Mouse (Mus musculus) frontal cortex, adult (tissue): ENCODE measurements around the gene 2310061I04Rik.

Experiments used
- ATAC-seq: cut with Nextera tagmentation; 2 replicates; pipeline ENCODE4 v1.9.2; 2017; ENCODE audit warnings: mild to moderate bottlenecking, moderate library complexity, mixed read lengths; ENCODE audit not compliant: low TSS enrichment

2310061I04Rik gene

GRCm38 (mm10) chr17:35896781-35897643 lies at the start of gene 2310061I04Rik:
TSS of gene 2310061I04Rik (minus strand) at chr17:35897431.
- ATAC-seq, result peak; percentile 88

- ATAC-seq, result no peak
These were observed 42.7 kb upstream of the 2310061I04Rik start for GRCm38 (mm10) chr17:35939941-35940340.

DNA sequence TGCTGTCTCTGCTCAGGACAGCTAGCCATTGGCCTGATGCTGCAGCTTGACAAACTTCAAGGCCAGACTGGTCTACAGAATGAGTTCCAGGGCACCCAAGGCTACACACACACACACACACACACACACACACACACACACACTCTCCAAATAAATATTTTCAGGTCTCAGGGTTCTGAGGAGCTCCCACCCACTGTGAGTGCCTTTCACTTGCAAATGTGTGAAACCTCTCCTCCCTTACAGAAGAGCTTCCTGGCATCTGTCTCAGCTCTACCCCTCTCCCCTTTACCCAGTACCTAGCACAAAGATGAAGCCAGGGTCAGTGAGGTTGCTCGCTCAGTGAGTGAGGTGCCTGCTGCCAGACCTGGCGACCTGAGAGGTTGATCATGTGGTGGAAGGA lies 41.9 kb upstream of the 2310061I04Rik start:
- ATAC-seq, result no peak

DNA sequence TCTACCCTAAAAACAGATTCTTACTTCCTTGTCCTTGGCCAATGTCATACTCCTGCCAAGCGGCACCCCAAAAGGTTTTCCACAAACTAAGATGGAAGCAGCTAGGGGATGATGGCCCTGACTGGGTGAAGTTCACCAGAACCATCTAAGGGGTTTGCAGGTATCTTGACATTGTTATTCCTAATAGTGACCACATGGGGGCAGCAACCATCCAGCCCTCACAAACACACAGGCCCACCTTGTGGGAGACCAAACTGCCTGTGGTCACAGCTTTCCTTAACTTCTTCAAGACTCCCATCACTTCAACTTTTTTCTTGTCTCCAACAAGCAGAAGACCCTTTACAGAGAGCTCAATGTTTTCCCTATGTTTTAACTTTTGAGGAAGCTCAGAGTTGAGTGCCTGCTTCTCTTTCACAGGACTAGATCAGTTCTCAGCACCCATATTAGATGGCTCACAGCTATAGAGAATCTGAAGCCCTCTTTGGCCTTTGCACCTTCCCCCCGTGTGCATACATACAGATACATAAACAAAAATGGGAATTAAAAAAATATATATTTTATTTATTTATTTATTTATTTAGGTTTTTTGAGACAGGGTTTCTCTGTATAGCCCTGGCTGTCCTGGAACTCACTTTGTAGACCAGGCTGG lies 40.6 kb upstream of the 2310061I04Rik start:
- peak; percentile 74; the same call in 1 of the 2 replicates for ATAC-seq

- peak; percentile 79 for ATAC-seq
These were observed 38.5 kb upstream of the 2310061I04Rik start for GRCm38 (mm10) chr17:35935763-35936162.

- ATAC-seq, result no peak
These were observed 35.4 kb upstream of the 2310061I04Rik start for GRCm38 (mm10) chr17:35932608-35933007.

DNA sequence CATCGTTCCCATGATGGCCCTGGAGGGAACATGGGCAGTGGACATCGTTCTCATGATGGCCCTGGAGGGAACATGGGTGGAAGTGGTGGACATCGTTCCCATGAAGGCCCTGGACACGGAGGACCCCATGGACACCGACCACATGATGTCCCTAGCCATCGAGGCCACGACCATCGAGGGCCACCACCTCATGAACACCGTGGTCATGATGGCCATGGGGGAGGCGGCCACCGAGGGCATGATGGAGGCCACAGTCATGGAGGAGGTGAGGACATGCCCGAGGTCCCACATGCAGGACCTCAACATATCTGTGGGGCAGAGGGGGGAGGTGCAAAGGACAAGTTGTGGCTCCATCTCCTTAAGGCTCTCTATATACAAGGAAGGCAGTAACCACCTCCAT lies 33.4 kb upstream of the 2310061I04Rik start:
- ATAC-seq, result no peak

GRCm38 (mm10) chr17:35929534-35929933 lies 32.3 kb upstream of the 2310061I04Rik start:
- ATAC-seq, result no peak

DNA sequence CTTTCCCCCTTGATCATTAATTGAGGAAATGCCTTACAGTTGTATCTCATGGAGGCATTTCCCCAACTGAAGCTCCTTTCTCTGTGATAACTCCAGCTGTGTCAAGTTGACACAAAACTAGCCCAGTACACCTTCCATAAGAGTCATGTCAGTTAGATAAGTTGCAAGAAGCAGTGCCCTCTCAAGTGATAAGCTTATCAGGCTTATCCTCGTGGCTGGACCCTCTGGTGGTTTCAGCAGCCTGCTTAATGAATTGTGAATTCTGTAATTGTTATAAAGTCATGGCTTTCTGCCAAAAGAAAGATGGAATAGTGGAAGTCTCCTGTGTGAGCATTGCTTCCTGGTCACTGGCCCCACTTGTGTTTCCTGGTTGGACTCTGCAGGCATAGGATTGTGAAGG lies 30.2 kb upstream of the 2310061I04Rik start:
- ATAC-seq, result no peak

GRCm38 (mm10) chr17:35923281-35923680 lies 26.1 kb upstream of the 2310061I04Rik start:
- ATAC-seq, result no peak

DNA sequence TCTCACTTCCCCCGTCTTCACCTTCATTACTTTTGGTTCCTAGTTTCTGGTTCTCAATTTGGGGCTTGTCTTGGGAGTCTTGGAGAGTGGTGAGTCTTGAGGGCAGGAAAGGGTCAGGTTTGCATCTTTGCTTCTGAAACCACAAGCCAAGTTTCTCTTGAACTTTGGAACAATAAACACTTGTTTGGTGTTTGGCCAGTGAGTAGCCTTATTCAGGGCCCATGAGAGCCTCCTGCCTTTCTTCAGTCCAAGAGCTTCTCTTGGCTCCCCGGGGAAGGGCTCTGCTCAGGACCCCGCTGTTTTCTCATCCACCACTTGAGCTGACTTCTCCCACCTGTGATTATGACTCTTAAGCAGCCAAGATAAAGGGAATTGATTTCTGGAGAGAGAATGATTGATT lies 25.3 kb upstream of the 2310061I04Rik start:
- ATAC-seq, result no peak

DNA sequence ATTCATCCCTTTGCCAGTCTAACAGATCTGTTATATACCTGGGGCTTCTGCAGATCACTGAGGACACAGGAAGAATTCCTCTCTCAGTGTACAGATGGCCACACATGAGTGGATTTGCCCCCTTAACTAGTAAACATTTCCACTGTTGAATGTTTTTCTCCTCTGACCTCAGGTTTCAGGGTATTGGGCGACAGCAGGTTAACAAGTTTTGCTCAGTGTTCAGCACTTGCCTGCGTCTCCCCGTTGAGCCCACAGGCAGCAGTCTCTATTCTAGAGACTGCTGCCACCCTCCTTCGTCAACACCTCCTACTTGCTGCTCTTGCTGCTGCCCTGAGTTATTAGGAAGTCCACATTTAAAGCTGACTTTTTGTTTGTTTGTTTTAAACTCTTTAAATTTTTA lies 24.5 kb upstream of the 2310061I04Rik start:
- ATAC-seq, result no peak

GRCm38 (mm10) chr17:35920862-35921562 lies 23.8 kb upstream of the 2310061I04Rik start:
- ATAC-seq, result no peak

GRCm38 (mm10) chr17:35920384-35920783 lies 23.2 kb upstream of the 2310061I04Rik start:
- no peak for ATAC-seq

GRCm38 (mm10) chr17:35919864-35920301 lies 22.7 kb upstream of the 2310061I04Rik start:
- no peak for ATAC-seq

- peak; percentile 54 for ATAC-seq
These were observed 22.0 kb upstream of the 2310061I04Rik start for GRCm38 (mm10) chr17:35919060-35919715.

GRCm38 (mm10) chr17:35918276-35919059 lies 21.2 kb upstream of the 2310061I04Rik start:
- ATAC-seq, result no peak

DNA sequence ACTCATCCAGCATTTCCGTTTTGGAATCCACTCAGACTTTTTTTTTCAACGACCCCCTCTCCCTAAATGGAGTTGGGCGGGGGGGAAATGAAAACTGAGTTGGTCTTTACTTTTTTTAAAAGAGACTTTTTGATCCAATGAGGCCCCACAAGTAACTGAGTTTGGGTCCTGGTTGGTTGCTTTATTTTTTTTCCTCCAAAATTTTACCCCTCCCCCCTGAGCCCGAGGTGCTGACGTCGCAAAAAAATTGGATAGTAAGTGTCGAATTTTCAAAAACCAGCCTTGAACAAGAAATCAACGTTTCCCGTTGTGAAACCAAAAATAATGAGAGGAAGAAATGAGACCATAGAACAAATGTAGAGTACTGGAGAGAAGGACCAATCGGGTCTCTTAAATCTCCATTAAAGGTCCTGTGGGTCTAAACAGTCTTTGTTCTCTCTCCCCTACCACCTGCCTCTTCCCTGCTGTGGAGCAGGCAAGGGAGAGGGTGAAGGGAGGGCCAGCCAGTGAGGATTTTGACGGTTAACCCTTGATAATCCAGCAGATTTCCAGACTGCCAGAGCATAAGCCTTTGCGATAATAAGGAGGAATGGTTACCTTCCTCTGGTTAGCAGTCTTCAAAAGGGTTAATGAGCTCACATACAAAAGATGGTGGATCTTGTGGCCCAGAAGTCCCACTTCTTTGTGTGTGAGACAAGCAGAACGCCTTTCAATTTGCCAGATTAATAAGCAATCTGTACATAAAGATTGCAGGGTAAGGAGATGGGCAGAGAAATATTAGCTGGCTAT lies 20.4 kb upstream of the 2310061I04Rik start:
- no peak for ATAC-seq

GRCm38 (mm10) chr17:35917143-35917462 lies 19.9 kb upstream of the 2310061I04Rik start:
- ATAC-seq, result no peak
